Mouse (Mus musculus): ENCODE results near the gene Nf1. TPM values are rescaled to one million over a fixed set of nuclear protein-coding genes. Genes with fewer than 3 reads are reported as not detected.

The Nf1 gene
- polyA plus RNA-seq, 1 experiment from 2014 or later, result 5.0 TPM

- no peak overlapping the region for H3K4me2 ChIP-seq
These were observed 145.2 kb downstream of the Nf1 start for GRCm38 (mm10) chr11:79484721-79485120.

GRCm38 (mm10) chr11:79494976-79495800 is 155.7 kb downstream of the Nf1 start:
- ATAC-seq (ENCODE audit: insufficient read depth, low FRiP score, low read depth), result no peak
- Histone ChIP-seq H3K36me3 (no peaks in the 10 kb centered on the region), H3K9me3 (no peaks in the 10 kb centered on the region), H3K27ac (no peak overlapping the region), H3K9ac (no peak overlapping the region), H3K4me1 (no peaks in the 10 kb centered on the region), H3K27me3 (replicated peaks) (no peaks in the 10 kb centered on the region), H3K4me3 (replicated peaks) (no peak overlapping the region), H3K4me2 (no peak overlapping the region)
- WGBS, result 83% methylated on average over 10 of the region's 10 CpGs

More at GRCm38 (mm10) chr11:79484721-79485120, 145.2 kb downstream of the Nf1 start:
- Histone ChIP-seq H3K27me3 (replicated peaks) (no peaks in the 10 kb centered on the region), H3K4me3 (replicated peaks) (no peak overlapping the region), H3K9me3 (no peaks in the 10 kb centered on the region), H3K36me3 (no peaks in the 10 kb centered on the region), H3K27ac (no peak overlapping the region), H3K4me1 (0 out of 2 replicates have a peak, but pooled peaks cover 4% of the 10 kb centered on the region), H3K9ac (no peak overlapping the region)
- ATAC-seq (ENCODE audit: insufficient read depth, low FRiP score, low read depth), result no peak

GRCm38 (mm10) chr11:79502917-79503316 is 163.4 kb downstream of the Nf1 start:
- no peak overlapping the region for H3K27ac ChIP-seq
- no peak overlapping the region for H3K4me3 ChIP-seq (replicated peaks)
- no peak overlapping the region for H3K4me2 ChIP-seq
- no peaks in the 10 kb centered on the region for H3K9me3 ChIP-seq
- 77% methylated on average over 2 of the region's 2 CpGs for WGBS
- no peaks in the 10 kb centered on the region for H3K36me3 ChIP-seq
- no peaks in the 10 kb centered on the region for H3K27me3 ChIP-seq (replicated peaks)
- no peaks in the 10 kb centered on the region for H3K4me1 ChIP-seq
- H3K9ac ChIP-seq, result no peak overlapping the region
- no peak for ATAC-seq (ENCODE audit: insufficient read depth, low FRiP score, low read depth)

GRCm38 (mm10) chr11:79503845-79504244 is 164.4 kb downstream of the Nf1 start, which contains the start of gene Omg:
Gene Omg (minus strand): TSS chr11:79504084.
- Histone ChIP-seq H3K27me3 (replicated peaks) (no peaks in the 10 kb centered on the region), H3K9ac (no peak within 1 kb of the TSS), H3K27ac (no peak within 1 kb of the TSS), H3K36me3 (no peaks in the 10 kb centered on the region), H3K4me1 (no peaks in the 10 kb centered on the region), H3K4me3 (replicated peaks) (no peak within 1 kb of the TSS), H3K4me2 (no peak within 1 kb of the TSS), H3K9me3 (no peaks in the 10 kb centered on the region)
- WGBS, result 55% methylated on average over 8 of the region's 8 CpGs
- ATAC-seq (ENCODE audit: insufficient read depth, low FRiP score, low read depth), result no peak

DNA sequence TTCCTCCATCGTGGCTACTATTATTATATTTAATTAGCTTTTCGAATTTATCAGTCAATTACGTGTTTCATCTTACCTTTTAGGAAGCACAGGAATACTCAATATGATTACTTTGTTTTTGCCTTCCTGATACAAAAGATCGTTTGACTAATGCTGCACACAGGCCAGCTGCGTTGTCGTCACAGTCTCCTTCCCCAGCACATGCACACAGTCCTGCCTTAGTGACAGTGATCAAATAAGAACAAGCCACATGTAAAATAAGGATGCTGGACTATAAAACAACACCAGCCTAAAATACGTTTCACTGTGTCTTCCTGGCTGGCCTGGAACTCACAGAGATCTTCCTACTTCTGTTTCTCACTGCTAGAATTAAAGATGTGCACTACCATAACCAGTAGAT is 165.0 kb downstream of the Nf1 start:
- no peak overlapping the region for H3K9ac ChIP-seq
- no peak overlapping the region for H3K4me3 ChIP-seq (replicated peaks)
- no peaks in the 10 kb centered on the region for H3K4me1 ChIP-seq
- H3K27ac ChIP-seq, result no peak overlapping the region
- ATAC-seq (ENCODE audit: insufficient read depth, low FRiP score, low read depth), result no peak
- H3K36me3 ChIP-seq, result no peaks in the 10 kb centered on the region
- H3K4me2 ChIP-seq, result no peak overlapping the region
- 84% methylated on average over 7 of the region's 7 CpGs for WGBS
- no peaks in the 10 kb centered on the region for H3K9me3 ChIP-seq
- no peaks in the 10 kb centered on the region for H3K27me3 ChIP-seq (replicated peaks)

DNA sequence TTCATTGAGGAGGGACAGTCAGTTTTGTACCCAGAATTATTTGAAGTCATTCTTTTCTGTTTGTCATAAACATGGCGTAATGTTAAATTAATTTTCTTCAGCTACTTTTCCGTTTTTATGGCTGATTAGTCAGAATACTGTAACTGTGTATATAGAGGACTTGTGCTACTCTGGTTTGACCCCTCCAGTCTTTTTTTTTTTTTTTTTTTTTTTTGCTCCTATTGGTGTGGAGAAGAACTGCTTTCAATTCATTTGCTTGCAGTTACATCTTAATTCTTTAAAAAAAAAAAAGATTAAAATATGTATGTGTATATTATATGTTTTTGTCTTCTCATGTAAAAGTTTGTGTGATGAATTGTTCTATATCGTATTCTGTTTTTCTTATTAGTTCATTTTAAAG is 172.5 kb downstream of the Nf1 start:
- 88% methylated on average over 3 of the region's 3 CpGs for WGBS
- Histone ChIP-seq H3K9me3 (no peaks in the 10 kb centered on the region), H3K4me1 (no peaks in the 10 kb centered on the region; the same call in 1 of the 2 replicates), H3K27ac (no peak overlapping the region), H3K9ac (no peak overlapping the region), H3K4me2 (no peak overlapping the region), H3K4me3 (replicated peaks) (no peak overlapping the region), H3K27me3 (replicated peaks) (no peaks in the 10 kb centered on the region), H3K36me3 (no peaks in the 10 kb centered on the region)
- no peak for ATAC-seq (ENCODE audit: insufficient read depth, low FRiP score, low read depth)

- no peak overlapping the region for H3K4me2 ChIP-seq
- no peak for ATAC-seq (ENCODE audit: insufficient read depth, low FRiP score, low read depth)
- H3K4me3 ChIP-seq (replicated peaks), result no peak overlapping the region
- H3K9me3 ChIP-seq, result no peaks in the 10 kb centered on the region
- H3K27me3 ChIP-seq (replicated peaks), result no peaks in the 10 kb centered on the region
- H3K27ac ChIP-seq, result no peak overlapping the region
- no peaks in the 10 kb centered on the region for H3K36me3 ChIP-seq
- 60% methylated on average over 6 of the region's 6 CpGs for WGBS
- no peak overlapping the region for H3K9ac ChIP-seq
- H3K4me1 ChIP-seq, result no peaks in the 10 kb centered on the region; the same call in 1 of the 2 replicates
These were observed 175.8 kb downstream of the Nf1 start for GRCm38 (mm10) chr11:79515331-79515730.

DNA sequence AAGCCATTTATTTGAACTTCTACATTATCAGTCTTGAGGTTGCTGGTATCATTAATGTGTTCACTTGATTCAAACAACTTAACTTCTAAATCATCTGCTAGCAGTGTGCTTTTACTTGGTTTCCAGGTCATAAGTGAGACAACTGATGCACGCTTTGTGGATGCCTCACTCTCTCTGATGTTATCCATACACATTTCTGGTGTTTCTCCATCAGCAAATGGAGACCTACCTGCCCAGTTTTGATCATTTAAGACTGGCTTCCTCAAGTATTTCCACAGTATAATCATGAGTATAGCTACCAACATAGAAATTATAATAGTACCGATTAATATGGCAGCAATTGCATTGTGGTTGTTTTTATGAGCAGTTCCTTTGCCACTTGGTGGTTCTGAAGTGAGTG is 176.3 kb downstream of the Nf1 start:
- H3K27me3 ChIP-seq (replicated peaks), result no peaks in the 10 kb centered on the region
- WGBS, result 96% methylated on average over 2 of the region's 2 CpGs
- no peak overlapping the region for H3K4me3 ChIP-seq (replicated peaks)
- no peaks in the 10 kb centered on the region for H3K9me3 ChIP-seq
- H3K9ac ChIP-seq, result no peak overlapping the region
- H3K27ac ChIP-seq, result no peak overlapping the region
- H3K4me1 ChIP-seq, result no peaks in the 10 kb centered on the region; the same call in 1 of the 2 replicates
- no peaks in the 10 kb centered on the region for H3K36me3 ChIP-seq
- no peak for ATAC-seq (ENCODE audit: insufficient read depth, low FRiP score, low read depth)
- no peak overlapping the region for H3K4me2 ChIP-seq

GRCm38 (mm10) chr11:79519299-79519698 is 179.8 kb downstream of the Nf1 start:
- H3K4me3 ChIP-seq (replicated peaks), result no peak overlapping the region
- H3K4me2 ChIP-seq, result no peak overlapping the region
- 67% methylated on average over 6 of the region's 6 CpGs for WGBS
- no peaks in the 10 kb centered on the region; the same call in 1 of the 2 replicates for H3K4me1 ChIP-seq
- H3K36me3 ChIP-seq, result no peaks in the 10 kb centered on the region
- no peak for ATAC-seq (ENCODE audit: insufficient read depth, low FRiP score, low read depth)
- no peak overlapping the region for H3K9ac ChIP-seq
- no peaks in the 10 kb centered on the region for H3K9me3 ChIP-seq
- no peaks in the 10 kb centered on the region for H3K27me3 ChIP-seq (replicated peaks)
- no peak overlapping the region for H3K27ac ChIP-seq

- Histone ChIP-seq H3K36me3 (no peaks in the 10 kb centered on the region), H3K9me3 (no peaks in the 10 kb centered on the region), H3K4me2 (no peak overlapping the region), H3K4me3 (replicated peaks) (no peak overlapping the region), H3K9ac (no peak overlapping the region), H3K27me3 (replicated peaks) (no peaks in the 10 kb centered on the region), H3K27ac (0 out of 2 replicates have a peak overlapping the region, but pooled peaks have one; percentile 16), H3K4me1 (no peaks in the 10 kb centered on the region; the same call in 1 of the 2 replicates)
- ATAC-seq (ENCODE audit: insufficient read depth, low FRiP score, low read depth), result no peak
- 69% methylated on average over 1 of the region's 1 CpGs for WGBS
These were observed 180.4 kb downstream of the Nf1 start for GRCm38 (mm10) chr11:79519878-79520291.

DNA sequence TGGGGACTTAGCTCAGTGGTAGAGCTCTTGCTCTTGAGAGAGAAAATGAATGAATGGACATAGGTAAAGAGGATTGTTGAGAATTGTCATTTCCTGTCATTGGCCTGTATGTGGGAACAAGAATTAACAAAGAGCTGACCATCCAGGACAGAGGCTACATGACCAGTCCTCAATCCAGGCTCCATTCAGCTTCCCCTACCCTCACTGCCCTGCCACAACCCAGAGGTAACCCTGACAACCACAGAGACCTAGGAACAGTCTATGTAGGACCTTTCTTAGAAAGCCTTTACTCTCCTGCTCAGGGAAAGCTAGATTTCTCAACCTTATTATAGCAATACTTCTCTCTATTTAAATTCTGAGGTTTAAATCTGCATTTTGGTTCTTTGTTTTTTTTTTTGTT is 181.3 kb downstream of the Nf1 start:
- no peak for ATAC-seq (ENCODE audit: insufficient read depth, low FRiP score, low read depth)
- H3K27me3 ChIP-seq (replicated peaks), result no peaks in the 10 kb centered on the region

DNA sequence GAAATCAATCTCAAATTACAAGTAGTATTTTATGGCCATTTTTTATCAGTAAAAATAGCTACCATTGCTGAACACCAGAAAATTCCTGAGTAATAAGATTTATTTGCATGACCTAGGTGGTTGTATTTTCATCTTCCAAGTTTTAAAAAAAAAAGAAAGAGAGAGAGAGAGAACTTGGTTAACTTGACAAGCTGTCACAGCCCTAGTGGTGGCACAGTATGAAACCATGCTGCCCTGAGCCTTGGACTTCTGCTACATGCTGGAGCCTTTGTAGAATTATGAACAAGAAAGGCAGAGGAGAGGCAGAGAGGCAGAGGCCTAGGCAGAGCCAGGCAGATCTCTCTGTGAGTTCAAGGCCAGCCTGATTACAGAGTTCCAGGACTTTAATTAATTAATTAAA is 182.4 kb downstream of the Nf1 start:
- H3K27me3 ChIP-seq (replicated peaks), result no peaks in the 10 kb centered on the region
- H3K27ac ChIP-seq, result no peak overlapping the region
- no peak overlapping the region for H3K4me2 ChIP-seq
- no peak overlapping the region for H3K9ac ChIP-seq
- no peak for ATAC-seq (ENCODE audit: insufficient read depth, low FRiP score, low read depth)
- H3K9me3 ChIP-seq, result no peaks in the 10 kb centered on the region
- no peak overlapping the region for H3K4me3 ChIP-seq (replicated peaks)
- no peaks in the 10 kb centered on the region for H3K36me3 ChIP-seq
- H3K4me1 ChIP-seq, result no peaks in the 10 kb centered on the region

More for the DNA sequence above, 181.3 kb downstream of the Nf1 start:
- Histone ChIP-seq H3K36me3 (no peaks in the 10 kb centered on the region), H3K27ac (no peak overlapping the region), H3K9ac (no peak overlapping the region), H3K4me3 (replicated peaks) (no peak overlapping the region), H3K4me2 (no peak overlapping the region), H3K9me3 (no peaks in the 10 kb centered on the region), H3K4me1 (no peaks in the 10 kb centered on the region)

All from stomach, embryonic 15.5 days (tissue).